In genomic region chr13:46634133-46634488, GRCm38 (mm10) we compare ENCODE assay signal across 8 mouse cellular contexts. TPM values are rescaled to one million over a fixed set of nuclear protein-coding genes. Genes with fewer than 3 reads are reported as not detected.
DNase-seq lines count a peak whose midpoint lies in the region; ATAC-seq and TF ChIP-seq lines count a peak whose summit lies in the region.

No protein-coding gene starts in this region.

- TF ChIP-seq EP300 in MEL (IDR thresholded peaks at IDR 0.05; ENCODE audit: low read depth in 1 of 2, low read length in 2 of 2) = no peak

- H3K9me3 ChIP-seq in MEL (replicated peaks; ENCODE audit: insufficient read depth, low read length) = no peaks in the 10 kb centered on the region
- H3K9me3 ChIP-seq in hindbrain, embryonic 10.5 days = no peaks in the 10 kb centered on the region
- no peaks in the 10 kb centered on the region for H3K9me3 ChIP-seq in midbrain, embryonic 11.5 days (ENCODE audit: control insufficient read depth, low read length)
- H3K9me3 ChIP-seq in heart, embryonic 12.5 days (replicated peaks) = peaks cover 9% of the 10 kb centered on the region

- TF ChIP-seq CTCF in MEL (IDR thresholded peaks at IDR 0.05 in 2 of 3, conservative IDR thresholded peaks at IDR 0.05 in 1 of 3; ENCODE audit: control insufficient read depth in 1 of 3, insufficient read depth in 1 of 3, low read depth in 2 of 3, low read length in 3 of 3, poor library complexity in 1 of 3, severe bottlenecking in 1 of 3) = no peak

- peak; percentile 27 to 51 for DNase-seq in cerebellum, postnatal 14 days
- no peak for DNase-seq in cerebellum, postnatal 36 days
- DNase-seq in MEL (ENCODE audit: low read depth, low spot score) = peak; percentile 48
- DNase-seq in hindbrain, embryonic 10.5 days (ENCODE audit: low spot score) = no peak
- DNase-seq in midbrain, embryonic 11.5 days (ENCODE audit: low spot score, missing footprints) = no peak
- no peak for DNase-seq in gastrocnemius, postnatal 25 days
- DNase-seq in lung, postnatal 14 days = no peak

- H3K4me3 ChIP-seq in MEL (ENCODE audit: control insufficient read depth in 1 of 2, insufficient read depth in 1 of 2, low read depth in 2 of 2, low read length in 2 of 2) = no peak overlapping the region
- peak overlapping the region; percentile 37 for H3K4me3 ChIP-seq in hindbrain, embryonic 10.5 days
- peak overlapping the region; percentile 15 for H3K4me3 ChIP-seq in midbrain, embryonic 11.5 days (ENCODE audit: low read depth, low read length)
- H3K4me3 ChIP-seq in heart, embryonic 12.5 days = no peak overlapping the region

- TF ChIP-seq POLR2A in MEL (IDR thresholded peaks at IDR 0.05; ENCODE audit: control insufficient read depth in 1 of 2, insufficient read depth in 1 of 2, low read depth in 1 of 2, low read length in 2 of 2, poor library complexity in 1 of 2) = no peak

- H3K4me2 ChIP-seq in midbrain, embryonic 11.5 days = peak overlapping the region; percentile 40
- no peak overlapping the region for H3K4me2 ChIP-seq in heart, embryonic 12.5 days

- H3K27me3 ChIP-seq in MEL (ENCODE audit: control insufficient read depth in 1 of 2, insufficient read depth in 2 of 2, low read length in 2 of 2) = no peaks in the 10 kb centered on the region
- H3K27me3 ChIP-seq in hindbrain, embryonic 10.5 days (ENCODE audit: insufficient read depth, poor library complexity, severe bottlenecking) = no peaks in the 10 kb centered on the region
- no peaks in the 10 kb centered on the region for H3K27me3 ChIP-seq in midbrain, embryonic 11.5 days (ENCODE audit: control insufficient read depth, insufficient read depth, low read length)
- H3K27me3 ChIP-seq in heart, embryonic 12.5 days (replicated peaks) = no peaks in the 10 kb centered on the region

- WGBS in hindbrain, embryonic 10.5 days = 55% methylated on average over 6 of the region's 6 CpGs
- 36% methylated on average over 6 of the region's 6 CpGs for WGBS in midbrain, embryonic 11.5 days
- 66% methylated on average over 6 of the region's 6 CpGs for WGBS in heart, embryonic 12.5 days

- no peak for TF ChIP-seq RAD21 in MEL (IDR thresholded peaks at IDR 0.05; ENCODE audit: low read depth, low read length)

- no peak overlapping the region for H3K27ac ChIP-seq in MEL (ENCODE audit: control insufficient read depth, low read depth, low read length)
- H3K27ac ChIP-seq in hindbrain, embryonic 10.5 days = peak overlapping the region; percentile 83
- H3K27ac ChIP-seq in midbrain, embryonic 11.5 days (ENCODE audit: low read depth, low read length) = peak overlapping the region; percentile 83
- no peak overlapping the region for H3K27ac ChIP-seq in heart, embryonic 12.5 days (ENCODE audit: poor library complexity, severe bottlenecking)

- H3K4me1 ChIP-seq in MEL (ENCODE audit: control insufficient read depth in 1 of 2, insufficient read depth in 2 of 2, low read length in 2 of 2) = no peaks in the 10 kb centered on the region
- peaks cover 23% of the 10 kb centered on the region for H3K4me1 ChIP-seq in hindbrain, embryonic 10.5 days (replicated peaks)
- peaks cover 12% of the 10 kb centered on the region; the same call in 1 of the 2 replicates for H3K4me1 ChIP-seq in midbrain, embryonic 11.5 days (ENCODE audit: control insufficient read depth, insufficient read depth, low read length)
- peaks cover 3% of the 10 kb centered on the region; the same call in 1 of the 2 replicates for H3K4me1 ChIP-seq in heart, embryonic 12.5 days (replicated peaks)

- no peaks in the 10 kb centered on the region for H3K79me2 ChIP-seq in MEL (ENCODE audit: control insufficient read depth, insufficient read depth, low read length, poor library complexity)

- no peak overlapping the region for H3K9ac ChIP-seq in MEL (ENCODE audit: control insufficient read depth, low read depth, low read length, poor library complexity, severe bottlenecking)
- peak overlapping the region; percentile 55 for H3K9ac ChIP-seq in midbrain, embryonic 11.5 days (ENCODE audit: low read length)
- H3K9ac ChIP-seq in heart, embryonic 12.5 days = no peak overlapping the region

- no peaks in the 10 kb centered on the region for H3K36me3 ChIP-seq in MEL (ENCODE audit: control insufficient read depth in 1 of 2, insufficient read depth in 2 of 2, low read length in 2 of 2)
- no peaks in the 10 kb centered on the region for H3K36me3 ChIP-seq in hindbrain, embryonic 10.5 days
- 0 out of 2 replicates have a peak, but pooled peaks cover 2% of the 10 kb centered on the region for H3K36me3 ChIP-seq in midbrain, embryonic 11.5 days (ENCODE audit: control insufficient read depth, insufficient read depth, low read length)
- H3K36me3 ChIP-seq in heart, embryonic 12.5 days = peaks cover 63% of the 10 kb centered on the region

- ATAC-seq in midbrain, embryonic 11.5 days (ENCODE audit: low FRiP score) = peak; percentile 87
- ATAC-seq in heart, embryonic 12.5 days (ENCODE audit: insufficient number of reproducible peaks, low FRiP score) = no peak

TF ChIP-seq in MEL, 35 proteins besides CTCF, POLR2A, EP300 and RAD21:
- no peak for TF ChIP-seq GATA1 (IDR thresholded peaks at IDR 0.05; ENCODE audit: low read depth, low read length)
- no peak for TF ChIP-seq ETS1 (IDR thresholded peaks at IDR 0.05; ENCODE audit: low read depth, low read length)
- TF ChIP-seq NELFE (IDR thresholded peaks at IDR 0.05; ENCODE audit: low read depth, low read length) = no peak
- no peak for TF ChIP-seq ZMIZ1 (IDR thresholded peaks at IDR 0.05; ENCODE audit: low read depth, low read length)
- no peak for TF ChIP-seq RCOR1 (IDR thresholded peaks at IDR 0.05; ENCODE audit: low read depth, low read length)
- TF ChIP-seq POLR2AphosphoS2 (IDR thresholded peaks at IDR 0.05; ENCODE audit: low read length) = no peak
- no peak for TF ChIP-seq BHLHE40 (IDR thresholded peaks at IDR 0.05; ENCODE audit: borderline replicate concordance, low read depth, low read length)
TF ChIP-seq in MEL: peak in this region for 0.

RNA-seq across cellular contexts. Expression of gene Fam8a1, which starts 35.2 kb away (rescaled TPM):
- total RNA-seq in MEL (2012; rRNA removed) = 7.5 and 8.4 TPM in 2 replicates
- polyA plus RNA-seq in MEL (2012; ENCODE audit: insufficient read depth in 1 of 2, insufficient read length in 2 of 2, low read depth in 1 of 2, low replicate concordance in 2 of 2, missing spikeins in 1 of 2) = 10 to 100 TPM in 1 of 2 experiments, not detected in 1; 16.5 TPM
- polyA plus RNA-seq in hindbrain, embryonic 10.5 days (2016; fragmentation: Nextera tagmentation; extraction: Ambion mirVana) = 6.5 and 8.1 TPM in 2 replicates
- polyA plus RNA-seq in midbrain, embryonic 11.5 days (2014; fragmentation: Nextera tagmentation; extraction: Ambion mirVana) = 12.6 and 13.9 TPM in 2 replicates
- 10 to 100 TPM; 21.3 to 21.9 TPM for total RNA-seq in gastrocnemius, postnatal 25 days (2021)
- polyA plus RNA-seq in heart, embryonic 12.5 days (2016; fragmentation: Nextera tagmentation; extraction: Ambion mirVana) = 16.4 and 16.7 TPM in 2 replicates

Comparison
In these comparisons a context has a peak if more than half of its experiments do, and no peak if none do; other contexts are left out.
1. DNase-seq: peak in cerebellum, postnatal 14 days (2 of 2) and MEL (single experiment); none in cerebellum, postnatal 36 days (0 of 2), hindbrain, embryonic 10.5 days (single experiment), midbrain, embryonic 11.5 days (single experiment), gastrocnemius, postnatal 25 days (single experiment) and lung, postnatal 14 days (single experiment).
2. H3K27ac ChIP-seq: peak in hindbrain, embryonic 10.5 days (single experiment) and midbrain, embryonic 11.5 days (single experiment); none in MEL (single experiment) and heart, embryonic 12.5 days (single experiment).
3. H3K4me3 ChIP-seq: peak in hindbrain, embryonic 10.5 days (single experiment) and midbrain, embryonic 11.5 days (single experiment); none in MEL (0 of 2) and heart, embryonic 12.5 days (single experiment).